Mouse (Mus musculus) hindbrain, embryonic 11.5 days (tissue): ENCODE data around the gene Cacna1i. TPM values are rescaled to one million over a fixed set of nuclear protein-coding genes. Genes with fewer than 3 reads are reported as not detected.

Experiments used
- ATAC-seq: fragments of 200-750 bp; cut with Nextera tagmentation; 2 replicates; pipeline ENCODE4 v1.8.0; 2017; ENCODE audit warnings: mild to moderate bottlenecking, moderate TSS enrichment, moderate library complexity; ENCODE audit not compliant: low FRiP score
- DNase-seq: peaks from one replicate; pipeline ENCODE4 v3.0.0-alpha.2; 2015; ENCODE audit warnings: low spot score
- H3K27ac ChIP-seq: fragments of 300-500 bp; sonication (generic); 2 replicates; pipeline ENCODE4 v1.5.1; 2014; ENCODE audit warnings: mild to moderate bottlenecking, low read depth, low read length
- H3K27me3 ChIP-seq: fragments of 300-500 bp; sonication (generic); 2 replicates; pipeline ENCODE4 v1.6.1; 2014; ENCODE audit warnings: mild to moderate bottlenecking, low read length, moderate library complexity, mixed read lengths; ENCODE audit not compliant: control insufficient read depth, insufficient read depth
- H3K36me3 ChIP-seq: fragments of 300-500 bp; sonication (generic); 2 replicates; pipeline ENCODE4 v1.6.1; 2014; ENCODE audit warnings: mild to moderate bottlenecking, low read length, moderate library complexity, mixed read lengths; ENCODE audit not compliant: control insufficient read depth, insufficient read depth
- H3K4me1 ChIP-seq: fragments of 300-500 bp; sonication (generic); replicated peaks from 2 replicates; pipeline ENCODE4 v1.6.1; 2014; ENCODE audit warnings: low read length, mixed read lengths; ENCODE audit not compliant: control insufficient read depth, insufficient read depth
- H3K4me2 ChIP-seq: fragments of 300-500 bp; sonication (generic); replicated peaks from 2 replicates; pipeline ENCODE4 v1.6.1; 2014; ENCODE audit warnings: mild to moderate bottlenecking, low read depth, low read length
- H3K4me3 ChIP-seq: fragments of 300-500 bp; sonication (generic); 2 replicates; pipeline ENCODE4 v1.5.1; 2014; ENCODE audit warnings: low read depth, low read length
- H3K9ac ChIP-seq: fragments of 300-500 bp; sonication (generic); 2 replicates; pipeline ENCODE4 v1.6.1; 2014; ENCODE audit warnings: low read depth, low read length
- H3K9me3 ChIP-seq: fragments of 300-500 bp; sonication (generic); 2 replicates; pipeline ENCODE4 v1.6.1; 2016; ENCODE audit warnings: low read length; ENCODE audit not compliant: control insufficient read depth
- WGBS: fragments of 180-500 bp; shearing (Covaris S2); extraction: QIAGEN DNeasy Blood & Tissue Kit; methylation state at CpG from one replicate; pipeline ENCODE4 v1.1.7; 2014; 5-methylcytosine and 5-hydroxymethylcytosine counted together
- polyA plus RNA-seq: library from polyadenylated mRNA; unstranded; fragments of >200 nt; fragmentation: Nextera tagmentation; extraction: Ambion mirVana; gene quantifications from 2 replicates; pipeline ENCODE4 v1.2.1, GENCODE M21; 2014

Cacna1i gene
- polyA plus RNA-seq, 1 experiment from 2014 or later: 0.74 TPM

DNA sequence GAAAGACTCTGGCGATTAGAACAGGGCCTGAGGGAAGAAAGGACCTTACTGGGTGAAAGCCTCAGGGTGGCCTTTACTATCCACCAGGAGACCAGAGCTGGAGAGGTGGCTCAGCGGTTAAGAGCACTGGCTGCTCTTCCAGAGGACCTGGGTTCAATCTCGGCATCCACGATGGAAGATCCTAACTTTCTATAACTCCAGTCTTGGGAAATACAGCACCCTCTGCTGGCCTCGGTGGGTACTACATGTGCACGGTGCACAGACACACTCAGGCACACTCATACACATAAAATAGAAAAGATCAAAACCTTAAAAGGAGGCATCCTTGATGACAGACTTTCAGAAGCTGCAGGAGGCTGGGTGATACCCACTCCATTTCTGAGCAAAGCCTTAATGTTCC lies 6.4 kb upstream of the Cacna1i start:
- Histone ChIP-seq H3K36me3 (no peaks in the 10 kb centered on the region), H3K4me3 (no peak overlapping the region), H3K27me3 (peaks cover 2% of the 10 kb centered on the region; the same call in 1 of the 2 replicates), H3K9ac (no peak overlapping the region), H3K27ac (no peak overlapping the region), H3K4me2 (no peak overlapping the region), H3K9me3 (no peaks in the 10 kb centered on the region), H3K4me1 (peaks cover 5% of the 10 kb centered on the region; the same call in 1 of the 2 replicates)
- 25% methylated on average over 6 of the region's 6 CpGs for WGBS
- ATAC-seq (no peak), DNase-seq (peak; percentile 79)

DNA sequence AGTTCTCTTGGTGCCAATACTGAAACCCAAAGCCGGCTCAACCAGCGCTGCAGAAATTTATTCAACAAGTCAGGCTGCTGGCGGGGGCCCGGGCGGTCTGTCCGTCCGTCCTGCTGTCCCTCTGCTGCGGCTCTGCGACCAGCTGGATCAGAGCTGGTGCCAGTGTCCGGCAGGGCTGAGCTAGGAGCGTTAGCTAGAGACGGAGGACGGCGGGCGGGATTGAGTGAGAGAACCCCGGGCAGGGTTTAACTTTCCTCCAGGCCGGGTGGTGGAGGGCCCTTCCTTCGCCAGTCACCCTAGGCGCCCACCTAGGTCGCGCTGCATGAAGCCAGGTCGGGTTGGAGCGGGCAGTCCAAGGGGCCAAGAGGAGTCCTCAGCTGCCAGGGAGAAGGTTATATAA lies 998 bp downstream of the Cacna1i start:
- H3K27ac ChIP-seq: no peak overlapping the region

DNA sequence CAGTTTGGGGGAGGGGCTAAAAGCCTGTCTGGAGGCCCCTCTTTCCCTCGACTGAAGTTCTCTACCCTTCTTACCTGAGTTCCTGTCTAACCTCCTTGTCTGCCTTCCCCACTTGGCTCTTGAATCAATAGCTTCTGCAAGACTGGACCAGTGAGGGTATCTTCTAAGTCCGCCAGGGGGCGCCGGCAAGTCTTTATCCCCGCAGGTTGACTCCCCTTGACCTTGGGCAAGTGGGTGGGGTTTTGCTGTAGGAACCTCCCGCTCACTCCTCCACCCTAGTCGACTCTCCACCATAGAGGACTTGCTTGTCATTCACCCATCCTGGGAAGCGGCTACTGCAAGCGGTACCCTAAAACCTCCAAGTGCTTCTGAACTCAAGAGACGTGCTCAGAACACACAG lies 2.4 kb downstream of the Cacna1i start:
- Histone ChIP-seq H3K4me2 (no peak overlapping the region), H3K9me3 (no peaks in the 10 kb centered on the region), H3K27me3 (peaks cover 41% of the 10 kb centered on the region), H3K4me1 (no peaks in the 10 kb centered on the region), H3K4me3 (no peak overlapping the region), H3K36me3 (no peaks in the 10 kb centered on the region), H3K27ac (no peak overlapping the region), H3K9ac (no peak overlapping the region)
- 6% methylated on average over 10 of the region's 10 CpGs for WGBS
- DNase-seq (peak; percentile 82), ATAC-seq (no peak)

More for the DNA sequence above, 998 bp downstream of the Cacna1i start:
- Histone ChIP-seq H3K27me3 (peaks cover 41% of the 10 kb centered on the region), H3K4me1 (no peaks in the 10 kb centered on the region), H3K36me3 (no peaks in the 10 kb centered on the region), H3K4me3 (peak overlapping the region; percentile 44), H3K9me3 (no peaks in the 10 kb centered on the region), H3K4me2 (peak overlapping the region; percentile 94), H3K9ac (no peak overlapping the region; the same call in 1 of the 2 replicates)
- DNase-seq (peak; percentile 51), ATAC-seq (no peak)
- under 1% methylated on average over 23 of the region's 23 CpGs for WGBS

DNA sequence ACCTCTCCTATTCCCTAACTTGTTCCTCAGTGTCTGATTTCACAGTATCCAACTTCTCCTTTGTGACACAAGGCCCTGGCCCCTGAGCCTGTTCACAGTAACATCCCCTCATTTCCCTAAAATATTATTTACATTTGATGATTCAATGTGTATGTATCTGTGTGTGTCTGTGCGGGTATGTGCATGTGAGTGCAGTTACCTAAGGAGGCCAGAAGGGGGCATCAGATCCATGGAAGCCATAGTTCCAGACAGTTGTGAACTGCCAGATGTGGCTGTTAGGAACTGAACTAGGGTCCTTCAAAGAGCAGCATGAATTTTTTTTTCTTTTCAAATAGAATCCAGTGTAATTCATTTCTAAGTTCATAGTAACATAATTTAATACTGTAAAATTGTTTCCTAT lies 10.1 kb downstream of the Cacna1i start:
- H3K4me1 ChIP-seq: no peaks in the 10 kb centered on the region
- H3K27me3 ChIP-seq: no peaks in the 10 kb centered on the region
- H3K9ac ChIP-seq: no peak overlapping the region
- no peak for ATAC-seq
- no peak overlapping the region for H3K4me3 ChIP-seq
- 92% methylated on average over 1 of the region's 1 CpGs for WGBS
- no peaks in the 10 kb centered on the region for H3K36me3 ChIP-seq
- DNase-seq: no peak
- no peaks in the 10 kb centered on the region for H3K9me3 ChIP-seq
- H3K4me2 ChIP-seq: no peak overlapping the region
- no peak overlapping the region for H3K27ac ChIP-seq

DNA sequence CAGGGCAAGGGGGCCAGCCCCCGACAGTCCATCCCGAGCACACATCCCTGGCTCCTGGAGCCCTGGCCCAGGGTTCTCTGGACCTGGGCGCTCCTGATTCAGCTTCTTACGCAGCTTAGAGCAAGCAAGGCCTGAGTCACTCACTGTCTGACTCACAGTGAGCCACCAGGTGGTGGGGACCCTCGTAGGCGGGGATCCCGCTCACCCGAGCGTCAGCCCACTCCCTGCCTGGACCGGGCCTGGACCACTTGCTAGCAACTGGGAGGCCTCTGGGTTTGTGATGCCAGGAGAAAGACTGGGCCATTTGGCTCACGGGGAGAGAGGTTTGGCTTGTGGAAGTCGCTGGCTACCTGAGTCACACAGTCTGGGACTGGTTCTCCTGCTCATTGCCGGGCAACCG lies 16.7 kb downstream of the Cacna1i start:
- Histone ChIP-seq H3K4me3 (no peak overlapping the region), H3K9ac (no peak overlapping the region), H3K9me3 (no peaks in the 10 kb centered on the region), H3K4me1 (no peaks in the 10 kb centered on the region), H3K27me3 (no peaks in the 10 kb centered on the region), H3K27ac (no peak overlapping the region), H3K4me2 (no peak overlapping the region), H3K36me3 (no peaks in the 10 kb centered on the region)
- DNase-seq (no peak), ATAC-seq (no peak)
- WGBS: 77% methylated on average over 14 of the region's 14 CpGs

DNA sequence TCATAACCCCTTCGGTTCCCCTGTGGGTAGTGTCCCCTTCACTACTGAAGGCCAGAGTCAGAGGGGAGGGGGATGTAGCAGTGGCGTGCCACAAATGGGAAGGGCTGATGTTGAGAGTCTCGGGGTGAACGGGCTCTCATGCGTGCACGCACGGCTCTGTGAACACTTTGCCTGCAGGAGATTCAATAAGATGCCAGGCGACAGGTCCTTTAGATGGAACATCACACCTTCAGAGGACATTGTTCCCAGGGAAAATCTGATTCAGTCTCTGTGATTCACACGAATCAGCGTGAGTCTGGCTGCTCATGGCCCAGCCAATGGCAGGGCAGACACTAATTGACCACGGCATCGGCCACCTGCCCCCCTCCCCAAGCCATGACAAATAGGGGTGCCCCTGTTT lies 17.1 kb downstream of the Cacna1i start:
- Histone ChIP-seq H3K36me3 (no peaks in the 10 kb centered on the region), H3K9me3 (no peaks in the 10 kb centered on the region), H3K4me1 (no peaks in the 10 kb centered on the region), H3K9ac (no peak overlapping the region), H3K4me2 (no peak overlapping the region), H3K4me3 (no peak overlapping the region), H3K27ac (no peak overlapping the region), H3K27me3 (no peaks in the 10 kb centered on the region)
- 82% methylated on average over 12 of the region's 12 CpGs for WGBS
- DNase-seq (no peak), ATAC-seq (no peak)

DNA sequence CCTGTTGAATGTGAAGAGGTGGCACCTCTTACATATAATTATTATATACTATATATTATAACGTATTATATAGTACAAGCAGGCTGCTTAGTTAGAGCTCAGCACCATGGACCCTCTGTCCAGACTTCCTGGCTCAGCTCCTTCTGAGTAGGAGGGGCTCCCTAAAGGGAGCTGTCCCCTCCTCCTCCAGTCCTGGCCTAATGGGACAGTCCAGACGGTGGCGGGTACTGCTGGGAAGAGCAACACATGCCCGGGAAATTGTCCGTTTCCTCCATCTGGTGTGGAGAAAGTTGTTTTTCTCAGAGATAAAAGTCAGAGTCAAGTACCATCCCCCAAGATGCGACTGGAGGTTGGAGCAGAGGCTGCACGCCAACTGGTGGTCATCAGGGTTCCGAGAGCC lies 19.1 kb downstream of the Cacna1i start:
- Histone ChIP-seq H3K9me3 (no peaks in the 10 kb centered on the region), H3K9ac (no peak overlapping the region), H3K4me2 (no peak overlapping the region), H3K27me3 (no peaks in the 10 kb centered on the region), H3K4me1 (no peaks in the 10 kb centered on the region), H3K4me3 (no peak overlapping the region), H3K36me3 (no peaks in the 10 kb centered on the region), H3K27ac (no peak overlapping the region)
- WGBS: 66% methylated on average over 8 of the region's 8 CpGs
- ATAC-seq (no peak), DNase-seq (no peak)

DNA sequence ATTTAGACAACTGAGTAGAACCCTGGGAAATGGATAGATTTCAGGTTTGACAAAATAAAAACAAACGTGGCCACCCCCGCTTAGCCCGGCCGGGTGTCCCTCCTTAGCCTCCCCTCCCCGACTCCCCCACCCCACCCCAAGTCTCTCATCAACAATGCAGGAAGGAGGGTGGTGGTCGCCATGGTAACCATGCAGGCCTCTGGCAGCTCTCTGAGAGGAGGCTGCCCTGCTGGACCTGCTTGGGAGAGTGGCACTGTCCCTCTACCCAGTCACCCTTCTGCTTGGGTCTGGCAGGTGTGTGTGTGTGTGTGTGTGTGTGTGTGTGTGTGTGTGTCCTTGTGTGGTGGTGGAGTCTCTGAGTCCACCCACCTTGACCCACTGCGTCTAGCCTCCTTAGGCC lies 27.7 kb downstream of the Cacna1i start:
- H3K4me1 ChIP-seq: 0 out of 2 replicates have a peak, but pooled peaks cover 7% of the 10 kb centered on the region
- H3K9ac ChIP-seq: no peak overlapping the region
- no peaks in the 10 kb centered on the region for H3K27me3 ChIP-seq
- H3K9me3 ChIP-seq: no peaks in the 10 kb centered on the region
- H3K27ac ChIP-seq: no peak overlapping the region
- H3K4me3 ChIP-seq: no peak overlapping the region
- H3K36me3 ChIP-seq: no peaks in the 10 kb centered on the region
- H3K4me2 ChIP-seq: no peak overlapping the region
- 15% methylated on average over 7 of the region's 7 CpGs for WGBS
- peak; percentile 61; the same call in 1 of the 2 replicates for ATAC-seq
- DNase-seq: peak; percentile 52

DNA sequence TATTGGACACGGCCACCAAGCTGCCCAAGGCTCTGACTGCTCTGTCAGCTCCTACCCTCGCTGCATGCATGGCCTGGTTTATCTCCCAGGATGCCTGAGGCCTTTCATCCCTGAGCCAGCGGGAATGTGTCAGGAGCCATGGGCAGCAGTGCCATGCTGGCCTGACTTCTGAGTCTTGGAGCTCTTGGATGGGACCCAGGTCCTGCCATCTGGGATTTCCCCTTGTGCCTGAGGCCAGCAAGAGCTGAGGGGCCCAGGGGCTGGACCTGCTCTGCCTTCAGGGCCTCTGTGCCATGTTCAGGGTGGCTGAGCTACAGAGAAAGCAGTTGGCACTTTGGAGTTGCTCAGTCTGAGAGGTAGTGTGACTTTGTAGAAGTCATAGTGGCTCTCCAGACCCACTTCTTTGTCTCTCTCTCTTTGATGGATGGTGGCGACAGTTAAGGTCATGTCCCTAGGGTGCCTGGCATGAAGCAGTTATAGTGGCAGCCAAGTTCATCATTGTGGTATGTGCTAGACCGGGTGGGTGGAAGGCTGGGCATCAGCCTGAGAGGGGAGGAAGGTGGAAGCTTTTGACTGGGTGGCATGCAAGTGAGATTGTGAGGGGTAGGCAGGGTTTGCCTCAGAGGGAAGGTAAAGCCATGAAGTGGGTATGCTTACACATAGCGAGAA lies 30.1 kb downstream of the Cacna1i start:
- 0 out of 2 replicates have a peak, but pooled peaks cover 7% of the 10 kb centered on the region for H3K4me1 ChIP-seq
- H3K27me3 ChIP-seq: no peaks in the 10 kb centered on the region
- H3K36me3 ChIP-seq: no peaks in the 10 kb centered on the region
- 87% methylated on average over 6 of the region's 6 CpGs for WGBS
- H3K9me3 ChIP-seq: no peaks in the 10 kb centered on the region
- no peak for ATAC-seq
- no peak overlapping the region for H3K4me3 ChIP-seq
- no peak overlapping the region for H3K4me2 ChIP-seq
- H3K9ac ChIP-seq: no peak overlapping the region
- no peak for DNase-seq
- no peak overlapping the region for H3K27ac ChIP-seq
